Mouse (Mus musculus): ENCODE measurements around the gene Prcd.

GRCm38 (mm10) chr11:116710793-116711192 lies 57.5 kb downstream of the Prcd start:
- no peak for TF ChIP-seq POLR2A (IDR thresholded peaks at IDR 0.05; ENCODE audit: borderline replicate concordance, control insufficient read depth, low read depth, low read length)
- no peak for TF ChIP-seq CTCF (IDR thresholded peaks at IDR 0.05; ENCODE audit: control insufficient read depth, insufficient read depth, low read length)

All from bone marrow, adult 2 months (tissue).